Mouse (Mus musculus) natural killer cell, adult 2 months (primary cell): ENCODE measurements around the gene Dixdc1.

ENCODE experiments used
- DNase-seq, 2 experiments: peaks; one replicate each; pipeline ENCODE4 v3.0.0; 2022; ENCODE audit warnings: low spot score in 2 of 2

Gene Dixdc1

GRCm38 (mm10) chr9:50738914-50739870 lies at the start of gene Dixdc1:
Dixdc1 (minus strand) TSS chr9:50739517.
- peak; percentile 79 to 80 for DNase-seq

GRCm38 (mm10) chr9:50782155-50782554 lies 42.8 kb upstream of the Dixdc1 start:
- peak; percentile 26 to 50 for DNase-seq

- DNase-seq = no peak
Observed at GRCm38 (mm10) chr9:50776162-50776760, 36.9 kb upstream of the Dixdc1 start.

- DNase-seq = no peak
Observed at GRCm38 (mm10) chr9:50775662-50776126, 36.4 kb upstream of the Dixdc1 start.

- peak; percentile 73 to 78 for DNase-seq
Observed at GRCm38 (mm10) chr9:50774991-50775612, 35.8 kb upstream of the Dixdc1 start, which contains the start of the genes Alg9 and 1110032A03Rik. Alg9 (plus strand) TSS chr9:50775019. 1110032A03Rik (minus strand) TSS chr9:50775520.

- DNase-seq = peak in 1 of 2 experiments; percentile 18
Observed at GRCm38 (mm10) chr9:50774026-50774462, 34.7 kb upstream of the Dixdc1 start.

GRCm38 (mm10) chr9:50770011-50770410 lies 30.7 kb upstream of the Dixdc1 start:
- no peak for DNase-seq

GRCm38 (mm10) chr9:50768107-50769002 lies 29.0 kb upstream of the Dixdc1 start, which contains the start of gene Fdxacb1:
Fdxacb1 (plus strand) TSS chr9:50768236.
- DNase-seq = peak; percentile 96 to 97

- no peak for DNase-seq
Observed at GRCm38 (mm10) chr9:50767531-50768106, 28.3 kb upstream of the Dixdc1 start.

GRCm38 (mm10) chr9:50763331-50763730 lies 24.0 kb upstream of the Dixdc1 start:
- DNase-seq = peak in 1 of 2 experiments; percentile 16

GRCm38 (mm10) chr9:50761520-50762243 lies 22.4 kb upstream of the Dixdc1 start:
- DNase-seq = no peak

GRCm38 (mm10) chr9:50756711-50757110 lies 17.4 kb upstream of the Dixdc1 start:
- DNase-seq = no peak

- no peak for DNase-seq
Observed at GRCm38 (mm10) chr9:50753947-50754346, 14.6 kb upstream of the Dixdc1 start.

GRCm38 (mm10) chr9:50752784-50753615 lies 13.7 kb upstream of the Dixdc1 start:
- no peak for DNase-seq

GRCm38 (mm10) chr9:50752054-50752602 lies 12.8 kb upstream of the Dixdc1 start, which contains the start of gene Hspb2:
Hspb2 (minus strand) TSS chr9:50752354.
- DNase-seq = no peak

GRCm38 (mm10) chr9:50751323-50751722 lies 12.0 kb upstream of the Dixdc1 start, which contains the start of gene Cryab:
Cryab (plus strand) TSS chr9:50751325.
- DNase-seq = no peak

- DNase-seq = no peak
Observed at GRCm38 (mm10) chr9:50750706-50751105, 11.4 kb upstream of the Dixdc1 start.

GRCm38 (mm10) chr9:50746214-50746677 lies 6.9 kb upstream of the Dixdc1 start, which contains the start of gene 2310030G06Rik:
2310030G06Rik (minus strand) TSS chr9:50746536.
- no peak for DNase-seq
